Mouse (Mus musculus): ENCODE measurements around the gene Uhrf1bp1. TPM values are rescaled to one million over a fixed set of nuclear protein-coding genes. Genes with fewer than 3 reads are reported as not detected.

Uhrf1bp1 gene
- polyA plus RNA-seq, 1 experiment, result 18.2 TPM

DNA sequence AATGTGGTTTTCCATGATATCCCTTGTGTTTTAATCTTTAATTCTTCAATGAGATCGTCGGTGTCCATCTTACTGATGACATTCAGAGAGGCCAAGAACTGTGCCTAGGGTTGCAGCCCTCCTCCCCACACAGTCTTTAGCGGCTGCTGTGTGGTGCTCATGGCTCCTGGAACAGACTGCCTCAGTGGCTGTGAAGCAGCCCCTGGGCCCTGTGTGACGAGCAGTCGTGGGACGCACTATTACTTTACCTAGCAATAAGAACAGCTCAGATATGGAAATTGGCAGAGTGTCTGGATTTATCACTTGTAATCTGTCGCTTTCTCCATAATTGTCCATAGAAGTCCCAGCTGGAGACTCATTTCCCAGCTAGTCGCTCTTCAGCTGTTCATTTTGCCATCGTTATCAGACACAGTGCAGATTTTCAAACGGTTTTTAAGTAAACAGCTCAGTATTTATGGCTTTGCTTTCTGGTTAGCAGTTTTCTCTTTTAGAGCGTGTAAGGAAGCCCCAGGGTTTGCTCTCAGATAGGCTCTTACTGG, 66.0 kb downstream of the Uhrf1bp1 start:
- Histone ChIP-seq H3K4me3 (replicated peaks; ENCODE audit: insufficient read depth, low read depth, low read length) (no peak overlapping the region), H3K4me1 (ENCODE audit: control insufficient read depth, insufficient read depth, low read length) (peaks cover 26% of the 10 kb centered on the region), H3K27me3 (ENCODE audit: control insufficient read depth, insufficient read depth, low read length) (no peaks in the 10 kb centered on the region), H3K27ac (ENCODE audit: insufficient read depth, low read length) (no peak overlapping the region)
- DNase-seq, result no peak
- TF ChIP-seq CTCF (IDR thresholded peaks at IDR 0.05; ENCODE audit: borderline replicate concordance, insufficient read depth, low read depth, low read length) (no peak), POLR2A (IDR thresholded peaks at IDR 0.05; ENCODE audit: borderline replicate concordance, insufficient read depth, low read length) (no peak)
- 60% methylated on average over 11 of the region's 11 CpGs for WGBS

- 87% methylated on average over 4 of the region's 4 CpGs for WGBS
These were observed 68.8 kb downstream of the Uhrf1bp1 start for GRCm38 (mm10) chr17:27925054-27925453.

DNA sequence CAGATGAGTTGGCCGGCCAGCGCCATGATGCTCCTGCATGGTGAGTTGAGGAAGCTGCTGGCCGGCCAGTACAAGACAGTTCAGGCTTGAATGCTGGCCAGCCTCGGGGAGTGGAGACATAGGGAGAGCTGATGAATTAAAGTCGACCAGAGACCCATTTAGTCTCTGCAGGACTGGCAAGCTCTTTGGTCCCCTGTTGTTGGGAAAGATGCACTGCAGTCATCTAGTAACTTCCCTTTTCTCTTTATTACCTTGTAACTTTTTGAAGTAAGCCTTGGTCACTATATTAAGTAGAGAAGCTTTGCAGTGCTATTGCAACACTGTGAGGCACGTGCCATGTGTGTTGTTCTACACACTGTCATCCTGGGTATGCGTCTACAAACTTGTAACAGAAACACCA, 69.3 kb downstream of the Uhrf1bp1 start:
- H3K4me3 ChIP-seq (replicated peaks; ENCODE audit: insufficient read depth, low read depth, low read length), result no peak overlapping the region
- WGBS, result 41% methylated on average over 7 of the region's 7 CpGs
- TF ChIP-seq CTCF (IDR thresholded peaks at IDR 0.05; ENCODE audit: borderline replicate concordance, insufficient read depth, low read depth, low read length), result no peak
- TF ChIP-seq POLR2A (IDR thresholded peaks at IDR 0.05; ENCODE audit: borderline replicate concordance, insufficient read depth, low read length), result no peak
- no peak for DNase-seq
- H3K27me3 ChIP-seq (ENCODE audit: control insufficient read depth, insufficient read depth, low read length), result no peaks in the 10 kb centered on the region
- peaks cover 25% of the 10 kb centered on the region for H3K4me1 ChIP-seq (ENCODE audit: control insufficient read depth, insufficient read depth, low read length)
- no peak overlapping the region for H3K27ac ChIP-seq (ENCODE audit: insufficient read depth, low read length)

More at GRCm38 (mm10) chr17:27925054-27925453, 68.8 kb downstream of the Uhrf1bp1 start:
- no peak for DNase-seq
- TF ChIP-seq POLR2A (IDR thresholded peaks at IDR 0.05; ENCODE audit: borderline replicate concordance, insufficient read depth, low read length) (no peak), CTCF (IDR thresholded peaks at IDR 0.05; ENCODE audit: borderline replicate concordance, insufficient read depth, low read depth, low read length) (no peak)
- Histone ChIP-seq H3K27me3 (ENCODE audit: control insufficient read depth, insufficient read depth, low read length) (no peaks in the 10 kb centered on the region), H3K4me1 (ENCODE audit: control insufficient read depth, insufficient read depth, low read length) (peaks cover 29% of the 10 kb centered on the region), H3K27ac (ENCODE audit: insufficient read depth, low read length) (no peak overlapping the region), H3K4me3 (replicated peaks; ENCODE audit: insufficient read depth, low read depth, low read length) (no peak overlapping the region)

GRCm38 (mm10) chr17:27930291-27930690, 74.0 kb downstream of the Uhrf1bp1 start:
- no peak overlapping the region for H3K27ac ChIP-seq (ENCODE audit: insufficient read depth, low read length)
- WGBS, result 88% methylated on average over 5 of the region's 5 CpGs
- no peak overlapping the region for H3K4me3 ChIP-seq (replicated peaks; ENCODE audit: insufficient read depth, low read depth, low read length)
- no peaks in the 10 kb centered on the region for H3K27me3 ChIP-seq (ENCODE audit: control insufficient read depth, insufficient read depth, low read length)
- DNase-seq, result no peak
- TF ChIP-seq CTCF (IDR thresholded peaks at IDR 0.05; ENCODE audit: borderline replicate concordance, insufficient read depth, low read depth, low read length) (no peak), POLR2A (IDR thresholded peaks at IDR 0.05; ENCODE audit: borderline replicate concordance, insufficient read depth, low read length) (no peak)
- H3K4me1 ChIP-seq (ENCODE audit: control insufficient read depth, insufficient read depth, low read length), result peaks cover 17% of the 10 kb centered on the region

DNA sequence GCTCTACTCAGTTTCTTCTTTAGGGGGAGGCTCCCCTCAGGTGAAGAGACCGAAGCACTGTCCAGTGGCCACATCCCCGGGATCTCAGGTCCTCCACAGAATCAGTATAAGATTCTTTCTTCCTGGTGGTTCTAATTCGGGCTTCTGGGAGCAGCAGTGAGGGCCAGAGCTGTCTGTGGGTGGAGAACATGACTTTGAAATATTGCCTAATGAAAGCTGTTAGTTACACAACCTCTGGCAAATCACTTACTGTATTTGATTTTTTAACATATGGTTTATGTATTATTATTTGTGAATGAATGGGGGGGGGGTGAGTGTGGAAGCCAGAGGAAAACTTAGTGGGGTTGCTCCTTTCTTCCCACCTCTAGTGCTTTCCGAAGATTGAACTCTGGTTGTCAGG, 75.6 kb downstream of the Uhrf1bp1 start:
- WGBS, result 87% methylated on average over 4 of the region's 4 CpGs
- Histone ChIP-seq H3K27ac (ENCODE audit: insufficient read depth, low read length) (no peak overlapping the region), H3K4me3 (replicated peaks; ENCODE audit: insufficient read depth, low read depth, low read length) (no peak overlapping the region), H3K27me3 (ENCODE audit: control insufficient read depth, insufficient read depth, low read length) (no peaks in the 10 kb centered on the region), H3K4me1 (ENCODE audit: control insufficient read depth, insufficient read depth, low read length) (peaks cover 6% of the 10 kb centered on the region)
- no peak for DNase-seq
- TF ChIP-seq CTCF (IDR thresholded peaks at IDR 0.05; ENCODE audit: borderline replicate concordance, insufficient read depth, low read depth, low read length) (no peak), POLR2A (IDR thresholded peaks at IDR 0.05; ENCODE audit: borderline replicate concordance, insufficient read depth, low read length) (no peak)

- TF ChIP-seq CTCF (IDR thresholded peaks at IDR 0.05; ENCODE audit: borderline replicate concordance, insufficient read depth, low read depth, low read length), result no peak
- TF ChIP-seq POLR2A (IDR thresholded peaks at IDR 0.05; ENCODE audit: borderline replicate concordance, insufficient read depth, low read length), result no peak
- Histone ChIP-seq H3K4me1 (ENCODE audit: control insufficient read depth, insufficient read depth, low read length) (peaks cover 21% of the 10 kb centered on the region), H3K4me3 (replicated peaks; ENCODE audit: insufficient read depth, low read depth, low read length) (no peak overlapping the region), H3K27ac (ENCODE audit: insufficient read depth, low read length) (no peak overlapping the region), H3K27me3 (ENCODE audit: control insufficient read depth, insufficient read depth, low read length) (no peaks in the 10 kb centered on the region)
- no peak for DNase-seq
- WGBS, result 91% methylated on average over 10 of the region's 10 CpGs
These were observed 78.1 kb downstream of the Uhrf1bp1 start for GRCm38 (mm10) chr17:27934136-27934910.

GRCm38 (mm10) chr17:27935091-27935490, 78.8 kb downstream of the Uhrf1bp1 start:
- 98% methylated on average over 3 of the region's 3 CpGs for WGBS
- TF ChIP-seq POLR2A (IDR thresholded peaks at IDR 0.05; ENCODE audit: borderline replicate concordance, insufficient read depth, low read length) (no peak), CTCF (IDR thresholded peaks at IDR 0.05; ENCODE audit: borderline replicate concordance, insufficient read depth, low read depth, low read length) (no peak)
- no peak for DNase-seq
- Histone ChIP-seq H3K27me3 (ENCODE audit: control insufficient read depth, insufficient read depth, low read length) (no peaks in the 10 kb centered on the region), H3K4me3 (replicated peaks; ENCODE audit: insufficient read depth, low read depth, low read length) (no peak overlapping the region), H3K27ac (ENCODE audit: insufficient read depth, low read length) (no peak overlapping the region), H3K4me1 (ENCODE audit: control insufficient read depth, insufficient read depth, low read length) (peaks cover 21% of the 10 kb centered on the region)

DNA sequence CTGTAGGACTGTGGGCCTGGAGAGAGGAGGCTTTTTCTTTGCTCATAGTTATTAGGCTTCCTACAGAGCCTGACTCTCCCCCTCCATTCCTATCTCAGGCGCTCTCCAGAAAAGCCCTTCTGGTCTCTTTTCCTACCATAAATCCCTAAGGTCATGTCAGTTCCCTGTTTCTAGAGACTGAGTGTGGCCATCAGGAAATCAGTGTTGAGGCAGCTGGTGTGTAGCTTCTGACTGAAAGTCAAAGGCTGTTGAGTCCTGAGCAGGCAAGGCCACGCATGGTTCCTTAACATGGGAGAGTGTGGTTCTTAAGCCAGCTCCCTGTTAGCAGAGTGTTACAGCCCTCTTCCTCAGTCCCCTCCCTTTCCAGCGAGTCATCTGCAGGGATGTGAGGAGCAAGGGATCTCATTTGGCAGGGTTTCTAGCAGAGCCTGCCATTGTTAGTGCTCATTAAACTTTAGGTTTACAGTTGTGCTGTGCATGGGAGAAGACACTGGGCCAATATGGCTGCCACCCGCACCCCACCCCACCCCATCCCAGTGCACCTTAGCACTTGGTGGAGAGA, 80.9 kb downstream of the Uhrf1bp1 start:
- TF ChIP-seq POLR2A (IDR thresholded peaks at IDR 0.05; ENCODE audit: borderline replicate concordance, insufficient read depth, low read length) (no peak), CTCF (IDR thresholded peaks at IDR 0.05; ENCODE audit: borderline replicate concordance, insufficient read depth, low read depth, low read length) (no peak)
- peaks cover 33% of the 10 kb centered on the region for H3K4me1 ChIP-seq (ENCODE audit: control insufficient read depth, insufficient read depth, low read length)
- WGBS, result 85% methylated on average over 4 of the region's 4 CpGs
- no peak for DNase-seq
- H3K27me3 ChIP-seq (ENCODE audit: control insufficient read depth, insufficient read depth, low read length), result no peaks in the 10 kb centered on the region
- no peak overlapping the region for H3K27ac ChIP-seq (ENCODE audit: insufficient read depth, low read length)
- H3K4me3 ChIP-seq (replicated peaks; ENCODE audit: insufficient read depth, low read depth, low read length), result no peak overlapping the region
